ENCODE assay signal across 8 mouse cellular contexts in genomic region chr5:29388944-29389765, GRCm38 (mm10). TPM values are rescaled to one million over a fixed set of nuclear protein-coding genes. Genes with fewer than 3 reads are reported as not detected.
A peak's percentile ranks its signal among the peaks of the same experiment; 100 is the strongest.
DNase-seq lines count a peak whose midpoint lies in the region; ATAC-seq and TF ChIP-seq lines count a peak whose summit lies in the region.

No protein-coding gene starts in this region.

- no peaks in the 10 kb centered on the region for H3K36me3 ChIP-seq in liver, embryonic 12.5 days
- H3K36me3 ChIP-seq in kidney, embryonic 14.5 days (ENCODE audit: control insufficient read depth, insufficient read depth, low read length), result no peaks in the 10 kb centered on the region
- H3K36me3 ChIP-seq in liver, adult 2 months (ENCODE audit: control insufficient read depth, insufficient read depth, low read length), result no peaks in the 10 kb centered on the region

- H3K4me3 ChIP-seq in liver, embryonic 12.5 days, result no peak overlapping the region
- no peak overlapping the region for H3K4me3 ChIP-seq in kidney, embryonic 14.5 days (ENCODE audit: low read length)
- H3K4me3 ChIP-seq in liver, adult 2 months (ENCODE audit: insufficient read depth, low read depth, low read length), result no peak overlapping the region

- TF ChIP-seq POLR2A in liver, adult 2 months (IDR thresholded peaks at IDR 0.05; ENCODE audit: extremely low read depth, insufficient read depth, low read length), result no peak

- H3K9me3 ChIP-seq in liver, embryonic 12.5 days (replicated peaks), result no peaks in the 10 kb centered on the region
- H3K9me3 ChIP-seq in kidney, embryonic 14.5 days (ENCODE audit: control insufficient read depth, low read length), result no peaks in the 10 kb centered on the region

- H3K27ac ChIP-seq in liver, embryonic 12.5 days, result no peak overlapping the region
- H3K27ac ChIP-seq in kidney, embryonic 14.5 days (ENCODE audit: low read depth, low read length), result no peak overlapping the region; the same call in 1 of the 2 replicates
- H3K27ac ChIP-seq in liver, adult 2 months (replicated peaks; ENCODE audit: insufficient read depth, low read depth, low read length), result no peak overlapping the region

- intact Hi-C loops in gastrocnemius, postnatal 36 days (cut with DNase I), result loop anchor here (5.0 kb wide), 1 partner anchor 298 kb away; no protein-coding TSS in a partner anchor

- H3K79me2 ChIP-seq in liver, adult 2 months (ENCODE audit: control insufficient read depth, insufficient read depth, low read length), result no peaks in the 10 kb centered on the region

- H3K4me1 ChIP-seq in liver, embryonic 12.5 days, result no peaks in the 10 kb centered on the region
- H3K4me1 ChIP-seq in kidney, embryonic 14.5 days (ENCODE audit: control insufficient read depth, insufficient read depth, low read length), result 0 out of 2 replicates have a peak, but pooled peaks cover 5% of the 10 kb centered on the region
- H3K4me1 ChIP-seq in liver, adult 2 months (ENCODE audit: control insufficient read depth, insufficient read depth, low read length), result no peaks in the 10 kb centered on the region

- ATAC-seq in liver, embryonic 12.5 days, result no peak; the same call in 1 of the 2 replicates
- ATAC-seq in kidney, embryonic 14.5 days (ENCODE audit: low FRiP score, low TSS enrichment), result peak; percentile 66; the same call in 1 of the 2 replicates

- DNase-seq in liver, result peak; percentile 79
- peak; percentile 84 to 91 for DNase-seq in cerebellum, postnatal 25 days
- DNase-seq in gastrocnemius, postnatal 36 days, result peak; percentile 78 to 83
- DNase-seq in liver, adult 2 months (ENCODE audit: extremely low read depth, low read depth, low spot score), result peak; percentile 59
- DNase-seq in ovary, adult 18-20 months (ENCODE audit: low spot score), result peak; percentile 43
- peak; percentile 70 for DNase-seq in testis, postnatal 14 days (ENCODE audit: low spot score)

- peak; percentile 96 for TF ChIP-seq CTCF in liver, adult 2 months (IDR thresholded peaks at IDR 0.05; ENCODE audit: low read depth, low read length)

- H3K4me2 ChIP-seq in liver, embryonic 12.5 days, result no peak overlapping the region
- no peak overlapping the region for H3K4me2 ChIP-seq in kidney, embryonic 14.5 days (replicated peaks; ENCODE audit: low read depth, low read length)

- WGBS in liver, embryonic 12.5 days (ENCODE audit: insufficient replicate concordance), result 18% methylated on average over 15 of the region's 15 CpGs
- WGBS in kidney, embryonic 14.5 days, result 22% methylated on average over 15 of the region's 15 CpGs
- 24% methylated on average over 15 of the region's 15 CpGs for WGBS in liver, adult 2 months

- H3K27me3 ChIP-seq in liver, embryonic 12.5 days (replicated peaks), result peaks cover 33% of the 10 kb centered on the region; the same call in 1 of the 2 replicates
- no peaks in the 10 kb centered on the region for H3K27me3 ChIP-seq in kidney, embryonic 14.5 days (ENCODE audit: control insufficient read depth, insufficient read depth, low read length)
- H3K27me3 ChIP-seq in liver, adult 2 months (ENCODE audit: control insufficient read depth, insufficient read depth, low read length), result no peaks in the 10 kb centered on the region

- no peak overlapping the region for H3K9ac ChIP-seq in liver, embryonic 12.5 days
- no peak overlapping the region for H3K9ac ChIP-seq in kidney, embryonic 14.5 days (ENCODE audit: low read depth, low read length)
- no peak overlapping the region for H3K9ac ChIP-seq in liver, adult 2 months (ENCODE audit: low read depth, low read length)

RNA-seq across cellular contexts. Expression of gene Lmbr1, which starts 11.0 kb away (rescaled TPM):
- 3.9 and 4.8 TPM in 2 replicates for polyA plus RNA-seq in liver, embryonic 12.5 days (2016; fragmentation: Nextera tagmentation; extraction: Ambion mirVana)
- total RNA-seq in gastrocnemius, postnatal 36 days (2021), result 1 to 10 TPM; 9.8 to 9.9 TPM
- polyA plus RNA-seq in kidney, embryonic 14.5 days (2014; fragmentation: Nextera tagmentation; extraction: Ambion mirVana), result 9.0 and 14.6 TPM in 2 replicates
- 3.6 and 4.2 TPM in 2 replicates for total RNA-seq in liver, adult 2 months (2014; rRNA removed)
- polyA plus RNA-seq in liver, adult 2 months (2012; rRNA removed), result 1.3 and 1.5 TPM in 2 replicates

RNA-seq across cellular contexts. Expression of gene Nom1, which starts 45.3 kb away (rescaled TPM):
- 29.9 and 30.0 TPM in 2 replicates for polyA plus RNA-seq in liver, embryonic 12.5 days (2016; fragmentation: Nextera tagmentation; extraction: Ambion mirVana)
- 10 to 100 TPM in 1 of 2 experiments, 1 to 10 TPM in 1; 8.9 to 10.4 TPM for total RNA-seq in gastrocnemius, postnatal 36 days (2021)
- 17.5 and 20.7 TPM in 2 replicates for polyA plus RNA-seq in kidney, embryonic 14.5 days (2014; fragmentation: Nextera tagmentation; extraction: Ambion mirVana)
- 7.7 and 10.9 TPM in 2 replicates for total RNA-seq in liver, adult 2 months (2014; rRNA removed)
- 4.0 and 4.7 TPM in 2 replicates for polyA plus RNA-seq in liver, adult 2 months (2012; rRNA removed)
